Mouse (Mus musculus): ENCODE measurements around the gene Idua.

GRCm38 (mm10) chr5:108670785-108671184 lies 10.7 kb downstream of the Idua start:
- TF ChIP-seq RAD21 (IDR thresholded peaks at IDR 0.05; ENCODE audit: low read depth, low read length), result peak; percentile 34
- TF ChIP-seq JUN (IDR thresholded peaks at IDR 0.05; ENCODE audit: insufficient read depth, low read depth, low read length), result no peak
- TF ChIP-seq CTCF (conservative IDR thresholded peaks at IDR 0.05 in 1 of 2, IDR thresholded peaks at IDR 0.05 in 1 of 2; ENCODE audit: low read depth in 2 of 2, low read length in 2 of 2), result peak; percentile 30 to 70; a peak in 3 of 4 replicates
- TF ChIP-seq POLR2AphosphoS2 (IDR thresholded peaks at IDR 0.05; ENCODE audit: low read depth, low read length), result no peak
- TF ChIP-seq POLR2A (IDR thresholded peaks at IDR 0.05; ENCODE audit: low read depth, low read length), result no peak
- no peak for TF ChIP-seq E2F4 (IDR thresholded peaks at IDR 0.05; ENCODE audit: insufficient replicate concordance, low read depth, low read length)
- TF ChIP-seq TBP (conservative IDR thresholded peaks at IDR 0.05; ENCODE audit: low read depth, low read length), result no peak
- TF ChIP-seq ZMIZ1 (IDR thresholded peaks at IDR 0.05; ENCODE audit: low read depth, low read length), result no peak
- no peak for TF ChIP-seq ZNF384 (IDR thresholded peaks at IDR 0.05; ENCODE audit: low read depth, low read length)
- TF ChIP-seq MAX (IDR thresholded peaks at IDR 0.05; ENCODE audit: low read length), result no peak
- no peak for TF ChIP-seq UBTF (IDR thresholded peaks at IDR 0.05; ENCODE audit: low read depth, low read length)
- TF ChIP-seq GABPA (IDR thresholded peaks at IDR 0.05; ENCODE audit: insufficient replicate concordance, low read depth, low read length), result no peak
- TF ChIP-seq MAZ (IDR thresholded peaks at IDR 0.05; ENCODE audit: low read depth, low read length), result no peak
